Mouse (Mus musculus) ES-CJ7 (cell line): ENCODE measurements at regions not wholly inside any gene's neighbourhood (a gene's known extent, or its start where the extent isn't known, plus 50 kb on each side); places are given as distances from the start of the nearest gene placed in this dataset.

Experiments used
- DNase-seq: peaks from one replicate; pipeline ENCODE4 v3.0.0; 2011; ENCODE audit warnings: low read depth, low spot score

- DNase-seq = no peak
These were observed 59.1 kb upstream of the Cdc42ep3 start for GRCm38 (mm10) chr17:79414006-79414405.

DNA sequence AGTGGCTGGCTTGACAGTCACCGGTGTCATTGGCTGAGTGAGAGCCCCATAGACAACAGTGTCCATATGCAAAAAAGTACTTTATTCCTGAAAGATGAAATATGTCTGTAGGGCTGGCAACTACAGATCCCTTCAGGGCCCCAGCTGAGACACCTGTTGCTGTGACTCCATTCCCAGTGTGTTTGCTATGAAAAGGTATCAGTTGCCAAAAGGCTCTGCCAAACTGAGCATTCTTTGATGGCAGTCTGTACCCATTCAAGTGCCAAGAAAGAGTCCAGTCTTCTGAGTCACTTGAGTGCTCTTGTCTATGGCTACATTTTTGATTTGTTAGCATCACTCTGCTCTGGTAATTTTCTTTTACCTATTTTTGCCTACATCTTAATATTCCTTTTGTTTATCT lies 63.1 kb upstream of the Cdc42ep3 start:
- no peak for DNase-seq

GRCm38 (mm10) chr17:79421618-79422017 lies 66.7 kb upstream of the Cdc42ep3 start:
- no peak for DNase-seq

- DNase-seq = no peak
These were observed 84.3 kb upstream of the Cdc42ep3 start for GRCm38 (mm10) chr17:79439182-79439581.

GRCm38 (mm10) chr17:79442507-79443115 lies 87.7 kb upstream of the Cdc42ep3 start:
- no peak for DNase-seq

GRCm38 (mm10) chr17:79447170-79447569 lies 92.3 kb upstream of the Cdc42ep3 start:
- no peak for DNase-seq

GRCm38 (mm10) chr17:79451141-79451860 lies 96.4 kb upstream of the Cdc42ep3 start:
- no peak for DNase-seq

DNA sequence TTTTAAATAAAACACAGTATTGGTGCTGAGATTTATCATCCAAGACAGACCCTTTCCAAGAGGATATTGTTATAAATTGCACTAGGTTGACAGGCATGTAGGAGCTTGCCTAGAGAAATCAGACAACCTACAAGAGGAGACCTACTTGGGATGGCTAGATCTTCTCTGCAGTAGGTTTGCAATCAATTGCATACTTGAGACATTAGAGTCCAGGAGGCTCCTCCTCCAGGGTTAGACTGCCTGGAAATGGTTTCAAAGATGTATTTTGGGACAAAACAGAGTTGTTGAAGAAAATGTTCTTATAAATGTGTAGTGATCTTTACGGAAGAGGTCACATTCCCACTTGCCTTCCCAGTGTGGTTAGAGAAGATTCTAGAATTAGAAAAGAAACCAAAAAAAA lies 98.9 kb upstream of the Cdc42ep3 start:
- DNase-seq = no peak

DNA sequence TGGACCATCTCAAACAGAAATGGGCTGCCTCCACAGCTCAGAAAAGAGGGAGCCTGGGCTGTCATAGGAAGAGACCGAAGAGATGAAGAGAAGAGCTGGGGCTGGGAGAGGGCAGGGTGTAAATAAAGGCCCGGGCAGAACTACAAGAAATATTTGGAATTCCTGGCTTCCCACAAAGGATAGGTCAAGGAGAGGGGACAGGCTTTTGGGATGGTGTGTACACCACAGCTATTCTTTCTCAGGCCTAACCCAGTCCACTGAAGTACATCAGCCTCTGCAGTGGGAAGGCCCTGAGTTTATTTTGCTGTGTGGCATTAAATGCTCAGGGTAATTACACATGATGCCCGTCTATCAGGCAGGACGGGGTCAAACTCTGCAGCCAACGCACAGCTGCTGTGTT lies 99.6 kb upstream of the Cdc42ep3 start:
- no peak for DNase-seq

DNA sequence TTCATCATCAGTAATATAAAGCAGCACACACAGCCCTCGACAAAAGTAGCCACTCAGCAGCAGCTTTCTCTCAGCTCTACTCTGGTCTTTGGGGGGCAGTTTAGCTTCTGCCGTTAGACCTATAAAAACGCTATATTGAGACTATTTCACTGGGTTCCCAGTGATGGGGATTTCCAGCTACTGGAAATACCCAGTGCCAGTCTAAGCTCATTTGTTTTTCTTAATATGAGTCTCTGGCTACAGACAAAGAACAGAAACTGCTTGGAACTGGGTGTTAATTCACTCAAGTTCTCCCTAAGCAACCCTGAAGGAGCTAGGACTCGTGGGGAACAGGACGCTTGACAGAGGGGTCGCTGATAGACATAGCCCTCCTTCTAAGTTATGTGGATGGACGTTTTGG lies 100.3 kb upstream of the Cdc42ep3 start:
- DNase-seq = no peak

DNA sequence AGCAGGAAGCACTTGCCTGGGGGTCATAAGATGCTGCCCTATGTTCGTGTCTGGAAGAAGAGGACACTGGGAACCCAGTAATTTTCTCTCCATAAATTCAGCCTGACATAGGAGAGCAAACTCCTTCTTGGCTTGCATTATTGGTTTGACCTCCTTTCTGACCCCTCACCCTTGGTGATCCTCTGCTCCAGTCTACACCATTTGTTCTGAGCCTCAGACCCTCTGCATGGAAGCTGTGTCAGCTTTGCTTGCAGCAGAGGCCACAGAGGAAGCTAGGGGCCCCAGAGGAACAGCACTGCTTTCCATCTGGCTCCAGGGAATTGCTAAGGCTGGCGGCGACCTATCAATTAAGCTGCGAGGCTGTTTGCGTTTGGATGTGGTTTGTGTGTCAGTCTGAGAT lies 102.7 kb upstream of the Cdc42ep3 start:
- DNase-seq = no peak

DNA sequence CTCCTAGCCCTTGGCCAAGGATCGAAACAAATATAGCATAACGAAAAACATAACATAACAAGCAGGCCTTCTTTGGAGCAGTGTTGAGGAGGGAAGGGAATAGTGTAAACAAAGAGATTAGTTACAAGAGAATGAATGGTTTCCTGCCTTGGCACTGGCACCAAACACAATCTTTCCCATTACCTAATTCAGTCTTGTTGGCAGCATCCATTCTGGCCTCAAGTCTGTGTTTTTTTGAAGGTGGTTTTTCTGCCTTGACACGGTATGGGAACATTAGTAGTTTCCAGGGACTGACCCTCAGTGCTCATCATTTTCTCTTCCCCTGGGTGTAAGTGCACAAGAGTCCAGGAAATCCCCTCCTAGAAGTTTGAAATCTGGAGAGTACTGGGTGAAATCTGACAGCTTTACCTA lies 106.8 kb upstream of the Cdc42ep3 start:
- no peak for DNase-seq

DNA sequence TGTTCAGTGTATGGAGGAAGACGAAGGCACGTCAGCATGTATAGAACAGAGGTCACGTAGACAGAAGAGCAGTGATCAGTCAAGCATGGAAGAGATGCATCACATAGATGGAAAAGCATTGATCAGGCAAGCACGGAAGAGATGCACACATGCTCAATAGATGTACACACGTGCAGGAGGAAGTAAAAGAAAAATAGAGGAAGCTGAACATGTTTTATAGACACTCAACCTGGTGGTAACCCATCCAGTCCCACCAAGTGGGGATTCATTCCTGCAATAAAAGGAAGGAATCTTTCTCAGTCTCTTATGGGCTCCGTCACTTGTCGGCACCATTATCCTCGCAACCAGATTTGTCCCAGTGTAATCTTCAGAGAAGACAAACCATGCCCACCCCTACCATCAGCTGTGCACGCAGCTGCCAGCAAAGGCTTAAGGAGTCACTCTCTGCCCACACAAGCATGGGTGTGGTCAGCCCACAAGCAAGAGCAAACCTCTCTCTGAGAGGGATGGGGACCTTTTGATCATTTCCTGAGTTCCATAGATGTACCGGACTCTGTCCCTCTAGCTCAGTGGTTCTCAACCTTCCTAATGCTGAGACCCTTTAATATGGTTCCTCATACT lies 108.3 kb upstream of the Cdc42ep3 start:
- DNase-seq = no peak

GRCm38 (mm10) chr17:79465666-79466065 lies 110.8 kb upstream of the Cdc42ep3 start:
- no peak for DNase-seq

- no peak for DNase-seq
These were observed 116.7 kb upstream of the Cdc42ep3 start for GRCm38 (mm10) chr17:79471639-79472038.

DNA sequence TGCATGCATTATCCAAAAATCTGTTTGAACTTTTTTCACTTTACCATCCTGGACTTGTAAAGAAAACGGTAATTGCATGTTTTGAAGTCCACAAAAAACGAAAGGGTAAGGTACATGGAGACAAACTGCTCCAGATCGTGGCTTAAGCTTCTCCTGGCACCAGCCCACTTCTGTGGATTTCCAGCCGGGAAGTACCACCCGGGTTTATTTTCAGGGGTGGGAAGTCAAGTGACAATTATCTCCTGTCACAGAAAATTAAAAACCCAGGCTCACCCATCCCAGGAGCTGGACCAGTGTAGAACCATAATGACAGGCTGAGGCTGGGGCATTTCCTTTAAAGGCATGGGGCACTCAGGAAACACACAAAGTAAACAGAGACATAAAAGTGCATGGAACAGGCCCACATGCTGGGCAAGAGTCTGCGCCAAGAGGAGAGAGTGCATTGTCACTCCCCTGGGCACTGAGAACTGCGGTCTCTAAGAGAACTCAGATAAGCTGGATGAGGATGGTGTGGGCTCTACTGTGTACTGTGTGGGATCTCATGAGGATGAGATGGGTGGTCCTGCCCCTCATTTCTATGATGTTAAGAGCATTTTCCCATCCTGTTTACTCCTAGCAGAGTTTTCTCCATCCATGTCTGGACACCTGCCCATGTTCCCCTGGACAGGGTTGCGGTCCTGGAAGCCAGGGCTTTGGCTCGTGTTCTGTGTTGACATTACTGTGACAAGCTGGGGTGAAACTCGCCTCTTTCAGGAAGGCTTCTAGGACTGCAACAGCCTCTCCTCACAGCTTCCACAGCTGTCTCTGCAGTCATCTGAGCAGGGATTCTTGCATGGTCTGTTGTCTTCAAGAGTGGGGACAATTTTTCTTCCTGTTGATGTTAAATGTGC lies 117.5 kb upstream of the Cdc42ep3 start:
- no peak for DNase-seq

DNA sequence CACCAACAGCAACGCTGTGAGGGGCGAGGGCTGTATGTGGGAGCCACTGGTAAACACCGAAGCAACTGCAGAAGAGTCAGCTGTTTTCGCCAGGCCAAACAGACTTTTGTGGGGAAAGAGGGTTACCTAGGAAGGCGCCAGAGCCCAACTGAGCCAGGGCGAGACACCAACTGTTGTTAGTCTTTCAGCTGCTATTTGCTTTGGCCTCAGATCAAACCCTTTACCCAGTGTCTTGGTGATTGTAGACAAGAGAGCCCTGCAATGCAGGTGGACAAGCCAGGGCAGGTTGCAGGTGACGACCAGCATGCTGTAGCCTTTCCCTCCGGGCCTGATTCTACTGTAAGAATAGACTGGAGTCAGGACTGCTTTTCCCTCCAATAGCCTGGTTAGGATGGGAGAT lies 121.8 kb upstream of the Cdc42ep3 start:
- DNase-seq = no peak

DNA sequence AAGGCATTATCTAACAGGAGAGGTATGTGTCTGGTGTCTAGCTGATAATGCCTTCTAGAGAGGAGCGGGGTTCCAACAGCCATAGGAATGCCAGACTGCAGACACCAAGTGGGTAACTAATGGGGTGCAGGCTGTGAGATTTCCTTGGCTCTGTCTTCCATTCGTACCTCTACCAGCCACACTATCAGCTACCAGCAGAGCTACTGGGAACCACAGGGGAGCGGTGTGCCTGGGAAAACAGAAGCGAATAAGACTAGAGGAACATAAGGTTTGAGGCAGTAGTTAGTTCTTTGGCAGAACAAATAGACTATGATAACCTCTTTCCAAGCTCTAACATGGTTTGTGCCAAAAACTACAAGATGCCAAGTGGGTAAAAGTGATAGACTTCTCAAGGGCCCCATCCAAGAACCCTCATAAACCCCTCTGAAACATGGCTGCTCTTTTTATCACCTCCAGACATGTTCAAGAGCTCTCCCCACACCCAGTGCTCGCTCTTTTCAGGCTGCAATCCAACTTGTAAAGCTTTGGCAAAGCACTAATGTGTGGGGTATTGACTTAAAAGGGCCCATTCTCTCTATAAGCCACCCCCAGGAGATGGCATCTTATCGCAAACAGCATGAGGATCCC lies 126.3 kb upstream of the Cdc42ep3 start:
- DNase-seq = no peak

- no peak for DNase-seq
These were observed 127.0 kb upstream of the Cdc42ep3 start for GRCm38 (mm10) chr17:79481936-79482335.

- no peak for DNase-seq
These were observed 126.4 kb upstream of the Rmdn2 start for GRCm38 (mm10) chr17:79485239-79485638.

GRCm38 (mm10) chr17:79489306-79489705 lies 122.4 kb upstream of the Rmdn2 start:
- no peak for DNase-seq

DNA sequence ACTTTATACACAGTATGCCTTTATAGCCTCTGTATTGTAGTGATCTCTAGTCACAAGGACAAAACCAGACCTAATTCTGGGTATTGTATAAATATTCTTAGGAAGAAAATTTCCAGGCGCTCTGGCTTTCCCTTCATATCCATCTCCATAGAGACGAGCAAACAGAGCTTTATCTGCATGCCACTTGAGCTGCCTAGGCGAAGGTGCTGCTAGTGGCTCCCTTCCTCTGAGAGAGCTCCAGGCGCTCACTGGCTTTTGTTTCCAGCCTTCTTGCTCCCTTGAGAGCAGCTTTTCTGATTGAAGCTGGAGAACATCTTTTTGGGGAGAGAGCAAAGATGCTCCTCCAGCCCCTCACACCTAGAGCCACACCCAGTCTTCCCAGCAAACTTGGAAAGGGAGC lies 114.0 kb upstream of the Rmdn2 start:
- no peak for DNase-seq
